Mouse (Mus musculus) retina, postnatal 1 day (tissue): ENCODE data around the gene Mapk8ip1.

Experiments used
- DNase-seq: peaks from one replicate; pipeline ENCODE4 v3.0.0-alpha.2; 2012

The Mapk8ip1 gene

GRCm38 (mm10) chr2:92371971-92372690 is 28.9 kb downstream of the Mapk8ip1 start:
- DNase-seq = peak; percentile 38

- DNase-seq = peak; percentile 48
Observed at GRCm38 (mm10) chr2:92370821-92371805, 29.9 kb downstream of the Mapk8ip1 start.

GRCm38 (mm10) chr2:92370375-92370774 is 30.7 kb downstream of the Mapk8ip1 start:
- DNase-seq = no peak

- DNase-seq = no peak
Observed at GRCm38 (mm10) chr2:92367383-92368029, 33.6 kb downstream of the Mapk8ip1 start.

DNA sequence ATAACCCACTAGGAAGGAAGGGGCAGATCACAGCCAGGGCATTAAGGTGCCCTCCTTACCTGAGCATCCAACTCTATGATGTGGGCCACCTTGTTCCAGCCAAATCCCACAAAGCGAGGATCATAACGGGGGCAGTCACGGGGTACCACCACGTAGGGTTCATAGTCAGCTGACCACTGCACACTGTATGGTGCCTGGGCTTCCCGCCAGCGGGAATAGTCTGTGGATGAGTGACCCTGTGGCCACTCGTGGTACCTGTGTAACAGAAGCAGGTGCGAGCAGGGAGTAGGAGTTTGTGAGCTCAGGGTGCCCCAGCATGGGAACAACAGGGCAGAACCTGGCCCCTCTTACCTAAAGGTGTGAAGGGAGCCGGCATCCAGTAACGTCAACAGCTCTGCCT is 35.5 kb downstream of the Mapk8ip1 start:
- no peak for DNase-seq

- DNase-seq = no peak
Observed at GRCm38 (mm10) chr2:92364086-92364485, 37.0 kb downstream of the Mapk8ip1 start.

GRCm38 (mm10) chr2:92362571-92363228 is 38.4 kb downstream of the Mapk8ip1 start:
- DNase-seq = no peak

DNA sequence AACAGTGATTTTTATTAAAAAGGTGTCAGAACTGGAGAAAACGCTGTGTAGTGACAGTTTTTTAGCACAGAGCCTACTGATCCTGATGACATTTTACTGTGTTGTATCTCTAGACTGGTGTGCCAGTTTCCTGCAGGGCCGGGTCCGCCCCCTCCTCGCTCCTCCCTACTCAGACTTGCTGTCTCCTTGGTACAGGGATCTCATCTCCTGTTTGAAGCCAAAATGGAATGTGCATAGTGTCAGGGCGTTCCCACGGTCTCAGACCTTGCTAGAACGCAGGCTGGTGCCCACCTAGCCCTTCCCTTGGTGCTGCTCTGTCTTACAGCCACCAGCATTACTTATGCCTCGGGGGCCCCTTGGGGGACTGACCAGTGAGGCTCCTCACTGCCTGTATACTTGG is 39.3 kb downstream of the Mapk8ip1 start:
- no peak for DNase-seq

DNA sequence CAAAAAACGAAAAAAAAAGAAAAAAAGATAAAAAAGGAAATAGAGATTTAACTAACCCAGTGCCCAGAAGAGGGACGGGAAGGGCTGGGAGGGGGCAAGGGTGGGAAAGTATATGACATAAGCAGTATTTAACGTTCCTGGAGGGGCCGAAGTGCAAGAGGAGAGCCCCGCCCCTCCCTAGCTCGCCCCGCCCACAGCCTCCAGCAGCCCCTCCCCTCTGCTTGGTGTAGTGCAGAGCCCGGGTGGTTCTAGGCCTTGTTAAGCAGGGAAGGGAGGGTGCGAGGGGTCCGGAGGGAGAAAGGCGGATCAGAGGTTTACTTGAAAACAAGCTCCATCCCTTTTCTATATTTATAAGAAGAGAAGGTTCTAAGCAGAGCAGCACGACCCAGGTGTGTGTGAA is 40.2 kb downstream of the Mapk8ip1 start:
- no peak for DNase-seq

GRCm38 (mm10) chr2:92360186-92360823 is 40.8 kb downstream of the Mapk8ip1 start:
- DNase-seq = no peak

GRCm38 (mm10) chr2:92359301-92359700 is 41.8 kb downstream of the Mapk8ip1 start:
- no peak for DNase-seq

GRCm38 (mm10) chr2:92354224-92354623 is 46.8 kb downstream of the Mapk8ip1 start:
- no peak for DNase-seq

- no peak for DNase-seq
Observed at GRCm38 (mm10) chr2:92353402-92353801, 47.7 kb downstream of the Mapk8ip1 start.

- DNase-seq = no peak
Observed at GRCm38 (mm10) chr2:92350686-92351085, 50.4 kb downstream of the Mapk8ip1 start.

DNA sequence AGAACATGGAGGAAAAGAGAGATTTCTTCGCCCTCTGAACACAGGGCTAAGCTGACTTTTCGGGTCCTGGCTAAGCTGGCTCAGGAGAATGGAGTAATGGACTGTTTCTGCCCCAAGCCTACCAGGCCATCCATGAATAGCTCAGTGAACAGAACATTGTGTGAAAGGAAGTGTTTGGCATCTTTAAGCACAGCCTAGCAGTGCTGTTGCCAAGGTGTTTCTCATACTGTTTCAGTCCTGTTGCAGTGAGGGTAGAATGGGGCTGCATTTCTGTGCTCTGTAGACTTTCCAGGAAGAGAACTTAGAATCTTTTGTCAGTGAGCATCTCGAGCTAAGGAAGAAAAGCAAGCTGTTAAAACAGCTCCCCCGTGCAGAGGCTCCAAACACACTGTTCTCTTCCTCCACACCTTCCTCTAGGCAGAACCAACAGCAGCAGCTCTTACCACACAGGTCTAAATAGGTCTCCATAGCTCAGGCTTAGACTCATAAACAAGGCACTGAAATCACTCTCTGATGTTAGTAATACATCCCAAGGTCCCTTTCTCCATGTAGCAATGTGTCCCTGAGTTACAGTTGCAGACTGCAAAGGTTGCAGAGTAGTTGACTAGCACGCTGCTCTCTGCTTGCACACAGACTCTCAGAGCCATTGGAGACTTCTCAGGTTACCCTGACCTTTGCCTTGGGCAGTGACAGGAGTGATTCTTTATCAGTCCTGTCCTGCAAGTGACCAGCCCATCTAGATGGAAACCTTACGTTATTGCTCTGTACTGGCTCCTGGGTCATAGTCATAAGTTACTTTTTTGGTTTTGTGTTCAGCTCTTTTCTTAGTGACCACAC is 51.3 kb downstream of the Mapk8ip1 start:
- no peak for DNase-seq

GRCm38 (mm10) chr2:92347191-92347590 is 53.9 kb downstream of the Mapk8ip1 start:
- DNase-seq = no peak

DNA sequence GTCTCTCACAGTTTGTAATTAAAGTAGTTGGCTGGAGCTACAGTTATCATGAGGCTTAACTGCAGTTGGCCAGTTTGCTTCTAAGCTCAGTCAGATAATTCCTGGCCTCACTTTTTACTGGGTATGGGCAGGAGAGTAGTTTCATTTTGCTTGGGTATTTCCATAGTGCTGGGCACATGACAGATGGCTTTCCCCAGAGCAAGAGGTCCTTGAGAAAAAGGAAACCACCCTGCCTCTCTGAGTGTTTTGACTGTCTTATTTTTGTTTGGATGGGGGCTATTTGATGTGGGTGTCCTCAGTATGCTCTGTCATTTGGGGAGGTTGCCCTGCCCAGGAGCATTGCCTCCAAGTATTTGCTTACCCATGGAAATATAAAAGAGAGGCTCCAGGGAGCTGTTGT is 58.6 kb downstream of the Mapk8ip1 start:
- no peak for DNase-seq
